Mouse (Mus musculus): ENCODE results near the gene Foxl2.

DNA sequence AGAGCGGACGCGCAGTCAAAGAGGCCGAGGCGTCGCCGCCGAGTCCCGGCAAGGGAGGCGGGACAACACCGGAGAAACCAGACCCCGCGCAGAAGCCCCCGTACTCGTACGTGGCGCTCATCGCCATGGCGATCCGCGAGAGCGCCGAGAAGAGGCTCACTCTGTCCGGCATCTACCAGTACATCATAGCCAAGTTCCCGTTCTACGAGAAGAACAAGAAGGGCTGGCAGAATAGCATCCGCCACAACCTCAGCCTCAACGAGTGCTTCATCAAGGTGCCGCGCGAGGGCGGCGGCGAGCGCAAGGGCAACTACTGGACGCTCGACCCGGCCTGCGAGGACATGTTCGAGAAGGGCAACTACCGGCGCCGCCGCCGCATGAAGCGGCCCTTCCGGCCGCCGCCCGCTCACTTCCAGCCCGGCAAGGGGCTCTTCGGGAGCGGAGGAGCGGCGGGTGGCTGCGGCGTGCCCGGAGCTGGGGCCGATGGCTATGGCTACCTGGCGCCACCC lies 682 bp downstream of the Foxl2 start:
- TF ChIP-seq POLR2A (IDR thresholded peaks at IDR 0.05; ENCODE audit: borderline replicate concordance, control insufficient read depth, low read depth, low read length) (no peak), CTCF (IDR thresholded peaks at IDR 0.05; ENCODE audit: control insufficient read depth, insufficient read depth, low read length) (no peak)

All from bone marrow, adult 2 months (tissue).